Comparison of ENCODE assay signal across 7 mouse cellular contexts in the genomic region with DNA sequence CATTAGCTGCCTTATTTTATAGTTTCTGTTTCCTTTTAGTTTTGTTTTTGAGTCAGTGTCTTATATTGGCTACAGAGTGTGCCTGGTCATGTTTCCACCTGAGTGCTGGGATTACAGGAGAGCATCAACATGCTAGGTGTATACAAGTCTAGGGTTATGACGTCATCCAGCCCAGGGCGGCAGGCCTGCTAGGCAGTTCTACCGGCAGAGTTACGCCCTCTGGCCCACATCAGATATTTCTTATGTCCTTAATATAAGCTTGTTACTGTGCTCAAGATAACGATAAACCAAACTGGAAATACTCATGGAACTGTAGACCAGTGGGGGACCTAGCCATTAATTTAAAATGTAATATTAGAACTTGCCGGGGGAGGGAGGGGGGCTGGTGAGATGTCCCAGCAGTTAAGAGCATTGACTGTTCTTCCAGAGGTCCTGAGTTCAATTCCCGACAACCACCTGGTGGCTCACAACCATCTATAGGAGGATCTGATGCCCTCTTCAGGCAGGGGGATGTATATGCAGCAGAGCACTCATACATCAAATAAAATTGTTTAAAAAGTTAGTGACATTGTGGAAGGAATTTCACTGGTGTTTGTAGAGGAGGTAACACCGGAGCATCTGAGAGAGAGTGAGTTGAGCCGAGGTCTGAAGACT. TPM values are rescaled to one million over a fixed set of nuclear protein-coding genes. Genes with fewer than 3 reads are reported as not detected.
DNase-seq lines count a peak whose midpoint lies in the region; ATAC-seq lines count a peak whose summit lies in the region.

No protein-coding gene starts in this region.

- no peaks in the 10 kb centered on the region for H3K9me3 ChIP-seq in embryonic facial prominence, embryonic 12.5 days
- H3K9me3 ChIP-seq in limb, embryonic 10.5 days (replicated peaks), result no peaks in the 10 kb centered on the region
- H3K9me3 ChIP-seq in neural tube, embryonic 13.5 days, result no peaks in the 10 kb centered on the region

- 0 out of 2 replicates have a peak overlapping the region, but pooled peaks have one; percentile 71 for H3K9ac ChIP-seq in embryonic facial prominence, embryonic 12.5 days
- no peak overlapping the region for H3K9ac ChIP-seq in neural tube, embryonic 13.5 days

- peaks cover 11% of the 10 kb centered on the region for H3K4me1 ChIP-seq in embryonic facial prominence, embryonic 12.5 days
- H3K4me1 ChIP-seq in limb, embryonic 10.5 days, result peaks cover 44% of the 10 kb centered on the region
- H3K4me1 ChIP-seq in neural tube, embryonic 13.5 days (replicated peaks), result peaks cover 32% of the 10 kb centered on the region

- ATAC-seq in embryonic facial prominence, embryonic 12.5 days (ENCODE audit: insufficient number of reproducible peaks, insufficient read depth, low FRiP score, low TSS enrichment), result no peak
- ATAC-seq in neural tube, embryonic 13.5 days (ENCODE audit: low read depth), result no peak

- no peak overlapping the region for H3K27ac ChIP-seq in embryonic facial prominence, embryonic 12.5 days
- peak overlapping the region; percentile 98 for H3K27ac ChIP-seq in limb, embryonic 10.5 days
- H3K27ac ChIP-seq in neural tube, embryonic 13.5 days (replicated peaks), result no peak overlapping the region

- 59% methylated on average over 9 of the region's 9 CpGs for WGBS in embryonic facial prominence, embryonic 12.5 days
- WGBS in limb, embryonic 10.5 days, result 63% methylated on average over 9 of the region's 9 CpGs
- WGBS in neural tube, embryonic 13.5 days, result 63% methylated on average over 9 of the region's 9 CpGs

- peak overlapping the region; percentile 94 for H3K4me2 ChIP-seq in embryonic facial prominence, embryonic 12.5 days (replicated peaks)
- peak overlapping the region; percentile 96 for H3K4me2 ChIP-seq in neural tube, embryonic 13.5 days

- peak; percentile 52 for DNase-seq in 3T3-L1 (ENCODE audit: low read depth, low spot score)
- peak; percentile 82 for DNase-seq in CD4-positive, CD25-positive, alpha-beta regulatory T cell, adult 2 months (ENCODE audit: low read depth, low spot score)
- DNase-seq in limb, embryonic 10.5 days (ENCODE audit: low spot score), result no peak
- no peak for DNase-seq in urinary bladder, postnatal 4 days (ENCODE audit: low spot score in 2 of 2)
- no peak for DNase-seq in urinary bladder, postnatal 36 days (ENCODE audit: low spot score in 2 of 2)

- H3K27me3 ChIP-seq in embryonic facial prominence, embryonic 12.5 days, result no peaks in the 10 kb centered on the region
- no peaks in the 10 kb centered on the region for H3K27me3 ChIP-seq in limb, embryonic 10.5 days (ENCODE audit: low read depth, poor library complexity, severe bottlenecking)
- no peaks in the 10 kb centered on the region for H3K27me3 ChIP-seq in neural tube, embryonic 13.5 days

- peak overlapping the region; percentile 68 for H3K4me3 ChIP-seq in embryonic facial prominence, embryonic 12.5 days
- H3K4me3 ChIP-seq in limb, embryonic 10.5 days, result peak overlapping the region; percentile 85
- peak overlapping the region; percentile 53 for H3K4me3 ChIP-seq in neural tube, embryonic 13.5 days

- H3K36me3 ChIP-seq in embryonic facial prominence, embryonic 12.5 days, result no peaks in the 10 kb centered on the region
- H3K36me3 ChIP-seq in limb, embryonic 10.5 days, result peaks cover 11% of the 10 kb centered on the region
- no peaks in the 10 kb centered on the region for H3K36me3 ChIP-seq in neural tube, embryonic 13.5 days

RNA-seq across cellular contexts. Expression of gene Fanci, which starts 1.3 kb away (rescaled TPM):
- polyA plus RNA-seq in embryonic facial prominence, embryonic 12.5 days (2016; fragmentation: Nextera tagmentation; extraction: Ambion mirVana), result 12.7 and 14.0 TPM in 2 replicates
- 19.7 and 22.4 TPM in 2 replicates for polyA plus RNA-seq in limb, embryonic 10.5 days (2016; fragmentation: Nextera tagmentation; extraction: Ambion mirVana)
- polyA plus RNA-seq in neural tube, embryonic 13.5 days (2015; fragmentation: Nextera tagmentation; extraction: Ambion mirVana), result 2.7 and 3.5 TPM in 2 replicates

RNA-seq across cellular contexts. Expression of gene Rlbp1, which starts 6.1 kb away (rescaled TPM):
- 3.0 and 3.5 TPM in 2 replicates for polyA plus RNA-seq in embryonic facial prominence, embryonic 12.5 days (2016; fragmentation: Nextera tagmentation; extraction: Ambion mirVana)
- polyA plus RNA-seq in limb, embryonic 10.5 days (2016; fragmentation: Nextera tagmentation; extraction: Ambion mirVana), result 0.21 and 0.33 TPM in 2 replicates
- 19.2 and 19.7 TPM in 2 replicates for polyA plus RNA-seq in neural tube, embryonic 13.5 days (2015; fragmentation: Nextera tagmentation; extraction: Ambion mirVana)

Comparison
In these comparisons a context has a peak if more than half of its experiments do, and no peak if none do; other contexts are left out.
1. DNase-seq: peak in 3T3-L1 (single experiment) and CD4-positive, CD25-positive, alpha-beta regulatory T cell, adult 2 months (single experiment); none in limb, embryonic 10.5 days (single experiment), urinary bladder, postnatal 4 days (0 of 2) and urinary bladder, postnatal 36 days (0 of 2).
2. Peak in every context shown above with its lines, with median percentiles within 50 percentile points of each other: H3K4me3 ChIP-seq.